Mouse (Mus musculus) 3134 (cell line): ENCODE data around the gene Macc1.
A peak's percentile ranks its signal among the peaks of the same experiment; 100 is the strongest.

Experiments used
- DNase-seq: peaks from one replicate; pipeline ENCODE4 v3.0.0-alpha.2; 2011; ENCODE audit warnings: low spot score; ENCODE audit not compliant: insufficient read length; ENCODE audit errors: extremely low read depth

Gene Macc1

GRCm38 (mm10) chr12:119386243-119386642 lies 72.2 kb downstream of the Macc1 start:
- DNase-seq = no peak

GRCm38 (mm10) chr12:119386650-119387049 lies 72.6 kb downstream of the Macc1 start:
- peak; percentile 41 for DNase-seq

DNA sequence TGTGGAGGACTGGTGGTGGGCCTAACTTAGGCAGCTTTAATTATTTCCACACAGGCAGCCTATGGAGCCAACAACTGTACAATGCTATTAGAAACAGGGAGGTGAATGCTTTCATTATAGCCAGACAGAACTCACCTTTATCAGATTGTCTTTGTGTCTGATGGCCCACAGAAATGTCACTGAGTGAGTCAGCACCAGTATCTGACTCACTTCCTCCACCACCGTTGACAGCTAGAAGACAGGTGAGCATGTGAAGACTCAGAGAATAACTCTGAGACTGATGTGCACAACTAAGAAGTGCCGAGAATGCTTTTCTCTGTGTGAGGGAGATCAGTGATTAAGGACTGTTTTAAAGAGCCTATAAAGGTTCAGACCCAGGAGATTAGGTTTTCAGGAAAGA lies 73.9 kb downstream of the Macc1 start:
- no peak for DNase-seq

GRCm38 (mm10) chr12:119390192-119390684 lies 76.2 kb downstream of the Macc1 start:
- peak; percentile 51 for DNase-seq

DNA sequence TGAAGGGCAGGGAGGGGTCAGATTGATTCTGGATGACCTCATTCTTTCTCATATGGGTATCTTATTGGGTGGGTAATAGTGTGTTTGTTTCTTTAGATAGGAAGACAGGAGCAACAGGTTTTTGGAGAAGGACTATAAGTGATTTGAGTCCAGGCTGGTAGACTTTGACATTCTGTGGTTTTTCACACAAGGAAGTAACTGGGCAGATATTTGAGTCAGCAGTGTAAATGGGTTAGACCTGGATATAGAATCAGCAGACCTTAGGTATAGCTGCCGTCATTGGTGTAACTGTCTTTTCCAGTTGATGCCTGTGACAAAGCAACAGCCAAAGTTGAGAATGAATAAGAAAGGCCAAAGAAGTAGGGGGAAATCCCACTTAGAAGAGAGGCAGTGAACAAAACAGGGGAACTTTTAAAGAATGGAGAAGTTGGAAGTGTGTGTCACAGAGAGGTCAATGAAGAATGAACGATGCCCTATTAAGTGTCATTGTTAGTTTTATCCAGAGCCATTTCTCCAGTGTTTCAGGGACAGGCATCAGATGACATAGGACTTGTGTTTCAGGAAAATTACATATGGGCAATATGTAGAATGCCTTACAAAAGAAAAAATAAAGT lies 84.1 kb downstream of the Macc1 start:
- DNase-seq = no peak

- no peak for DNase-seq
Measured at GRCm38 (mm10) chr12:119402273-119402672, 88.2 kb downstream of the Macc1 start.

DNA sequence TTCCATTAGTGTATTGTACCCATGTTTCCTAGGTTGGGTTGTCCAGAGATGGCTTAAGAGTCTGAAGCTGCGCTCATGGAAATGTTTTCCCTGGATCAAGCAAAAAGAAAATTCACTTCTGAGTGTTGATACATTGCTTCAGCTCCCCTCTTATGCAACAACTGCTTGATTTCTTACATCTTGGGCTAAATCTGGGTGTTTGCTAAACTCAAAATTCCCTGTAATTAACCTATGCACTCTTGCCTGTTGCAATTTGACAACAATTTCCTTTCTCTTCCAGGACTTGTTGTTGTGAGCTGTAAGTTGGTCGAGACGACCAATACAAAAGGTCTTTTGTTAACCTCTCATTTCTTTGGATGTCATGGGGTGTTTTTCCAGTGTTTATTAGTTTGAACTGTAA lies 88.7 kb downstream of the Macc1 start:
- no peak for DNase-seq

GRCm38 (mm10) chr12:119404810-119405209 lies 90.7 kb downstream of the Macc1 start:
- DNase-seq = no peak

- DNase-seq = no peak
Measured at GRCm38 (mm10) chr12:119410522-119410921, 96.5 kb downstream of the Macc1 start.

GRCm38 (mm10) chr12:119410956-119411355 lies 96.9 kb downstream of the Macc1 start:
- no peak for DNase-seq

DNA sequence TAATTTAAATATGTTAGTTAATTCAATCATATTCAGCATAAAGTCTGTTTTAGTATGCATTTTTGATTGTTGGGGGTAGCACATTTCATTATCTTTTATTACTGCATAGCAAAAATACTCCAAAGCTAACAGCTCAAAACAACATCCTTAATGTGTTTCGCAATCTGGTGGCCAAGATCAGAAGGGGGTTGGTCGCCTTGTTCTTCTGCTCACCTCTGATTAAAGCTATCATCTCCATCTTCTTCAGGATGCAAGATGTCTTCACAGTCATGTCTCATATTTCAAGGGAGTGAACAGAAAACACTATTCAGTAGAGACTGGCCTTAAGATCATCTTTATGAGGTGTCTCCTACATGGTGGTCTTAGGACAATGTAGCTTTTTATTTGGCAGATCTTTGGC lies 97.9 kb downstream of the Macc1 start:
- no peak for DNase-seq

GRCm38 (mm10) chr12:119415900-119416299 lies 101.8 kb downstream of the Macc1 start:
- no peak for DNase-seq

DNA sequence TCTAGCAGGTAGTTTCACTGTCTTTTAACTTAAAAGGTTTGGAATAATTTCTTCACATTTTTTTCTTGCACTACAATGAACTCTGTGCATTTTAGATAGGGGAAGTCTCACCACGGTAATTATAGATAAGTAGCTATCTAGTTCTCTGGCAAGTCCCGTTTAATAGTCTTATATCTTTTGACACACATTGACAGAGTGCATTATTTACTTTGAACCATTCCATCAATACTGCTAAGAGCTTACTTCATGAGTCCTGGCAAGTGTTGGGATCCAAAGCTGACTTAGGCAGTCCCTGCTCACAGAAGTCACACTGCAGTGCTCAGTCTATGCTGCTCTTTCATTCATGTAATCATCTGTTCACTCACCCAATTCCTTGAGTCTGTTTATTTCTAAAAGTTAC lies 111.7 kb downstream of the Macc1 start:
- no peak for DNase-seq

DNA sequence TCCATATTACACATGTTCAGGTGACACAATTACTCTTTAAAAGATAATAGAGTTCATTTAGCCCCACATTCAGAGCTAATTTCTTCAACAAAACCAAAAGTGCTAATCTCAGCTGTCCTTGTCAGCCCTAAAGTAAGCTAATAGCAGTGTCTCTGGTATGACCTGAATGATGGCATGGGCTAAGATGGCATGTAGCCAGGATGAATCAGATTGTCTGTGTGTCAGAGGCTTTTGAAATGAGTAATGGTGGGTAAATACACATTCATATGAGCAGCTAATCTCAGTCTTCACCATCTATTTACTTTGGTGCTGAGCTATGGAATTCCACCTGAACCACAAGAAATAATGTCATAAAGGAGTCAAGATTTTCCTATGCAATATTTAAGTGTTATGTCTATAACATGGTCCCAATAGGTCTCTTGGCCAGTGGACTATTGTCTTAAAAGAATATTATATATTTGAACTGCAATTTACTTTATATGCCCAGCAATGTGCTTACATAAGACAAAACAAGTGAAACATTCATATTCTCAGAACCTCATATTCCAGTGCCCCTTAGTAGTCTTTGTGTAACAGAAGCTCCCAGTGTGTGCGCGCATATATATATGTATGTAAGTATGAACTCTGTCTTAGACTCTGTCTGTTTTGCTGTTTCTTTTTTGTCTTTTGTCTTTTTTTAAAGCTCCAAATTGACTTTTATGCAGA lies 112.3 kb downstream of the Macc1 start:
- DNase-seq = peak; percentile 53

- DNase-seq = peak; percentile 23
Measured at GRCm38 (mm10) chr12:119426887-119427204, 112.8 kb downstream of the Macc1 start.

DNA sequence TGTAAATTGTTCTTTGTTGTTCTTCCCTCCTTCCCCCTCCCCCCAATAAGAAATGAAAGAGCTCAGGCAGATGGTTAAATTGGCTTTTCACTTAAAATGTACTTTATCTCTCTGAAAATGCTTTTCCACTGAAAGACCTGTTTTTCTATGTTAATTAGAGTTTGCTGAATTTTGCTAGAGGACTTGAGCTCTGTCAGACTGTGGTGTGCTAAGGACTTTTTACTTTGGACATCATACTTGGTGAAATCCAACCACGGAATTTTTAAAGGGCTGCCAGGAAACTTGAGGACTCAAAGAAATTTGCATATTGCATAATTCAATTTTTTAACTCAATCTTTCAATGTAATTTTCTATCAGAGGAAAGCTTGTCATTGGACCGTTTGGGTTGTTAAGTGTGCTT lies 126.7 kb downstream of the Macc1 start:
- peak; percentile 58 for DNase-seq

GRCm38 (mm10) chr12:119450116-119450515 lies 136.0 kb downstream of the Macc1 start:
- DNase-seq = no peak

DNA sequence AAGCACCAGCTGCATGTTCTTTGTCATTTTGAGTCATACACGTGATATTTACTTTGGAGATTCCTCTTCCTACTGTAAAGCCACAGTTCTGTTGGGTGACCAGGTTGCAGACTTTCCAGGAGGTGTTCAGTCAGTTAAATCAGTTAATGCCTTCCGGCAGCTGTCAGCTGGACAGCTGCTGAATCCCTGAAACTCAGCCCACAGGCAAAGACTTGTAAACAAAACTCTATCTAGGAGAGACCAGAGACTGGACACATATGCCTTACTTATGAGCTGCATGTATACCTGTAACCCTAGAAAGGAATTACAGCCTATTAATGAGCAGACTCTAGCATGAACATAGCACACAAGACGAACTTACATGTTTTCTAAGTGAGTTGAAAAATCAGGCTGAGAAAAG lies 137.2 kb downstream of the Macc1 start:
- no peak for DNase-seq

GRCm38 (mm10) chr12:119454076-119454475 lies 140.0 kb downstream of the Macc1 start:
- no peak for DNase-seq

GRCm38 (mm10) chr12:119464040-119464939 lies 150.2 kb downstream of the Macc1 start:
- DNase-seq = no peak

DNA sequence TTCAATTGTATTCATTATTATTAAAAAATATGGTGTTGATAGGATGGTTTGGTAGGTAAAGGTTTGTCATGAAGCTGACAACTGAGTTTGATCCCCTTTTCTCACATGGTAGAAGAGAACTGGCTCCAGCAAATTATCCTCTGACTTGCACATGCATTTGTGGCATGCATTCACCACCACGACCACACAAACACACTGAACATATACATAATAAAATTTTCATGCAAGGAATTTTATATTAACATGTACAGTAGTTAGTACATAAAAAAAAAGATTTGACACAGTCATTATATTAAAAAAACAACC lies 150.8 kb downstream of the Macc1 start:
- DNase-seq = no peak

DNA sequence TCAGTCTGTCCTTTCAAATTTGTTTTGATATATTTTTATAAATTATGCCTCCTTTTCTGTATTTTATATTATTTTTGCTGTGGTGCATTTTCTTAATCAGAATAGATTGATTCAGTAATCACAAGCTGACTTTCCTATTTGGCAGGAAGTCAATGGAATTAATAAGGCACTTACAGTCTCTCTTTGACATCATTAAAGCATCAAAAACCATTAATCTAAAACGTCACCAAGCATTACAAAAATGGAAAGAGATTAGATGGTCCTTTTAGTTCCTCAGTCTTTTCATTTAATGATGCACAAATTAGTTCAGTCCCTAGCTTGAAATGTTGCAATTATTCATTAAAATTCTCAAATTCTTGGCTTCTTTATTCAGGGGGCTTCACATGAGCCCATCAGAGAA lies 153.6 kb downstream of the Macc1 start:
- DNase-seq = no peak
